Mouse (Mus musculus) forebrain, embryonic 11.5 days (tissue): Measurements from ENCODE around the gene Tex38. TPM values are rescaled to one million over a fixed set of nuclear protein-coding genes. Genes with fewer than 3 reads are reported as not detected.

Source experiments
- ATAC-seq: fragments of 200-750 bp; cut with Nextera tagmentation; replicated peaks from 2 replicates; pipeline ENCODE4 v1.8.0; 2017; ENCODE audit warnings: moderate TSS enrichment; ENCODE audit not compliant: low FRiP score
- DNase-seq: peaks from one replicate; pipeline ENCODE4 v3.0.0-alpha.2; 2017; ENCODE audit warnings: low spot score
- H3K27ac ChIP-seq: fragments of 300-500 bp; sonication (generic); 2 replicates; pipeline ENCODE4 v1.5.1; 2014; ENCODE audit warnings: low read depth, low read length
- H3K27me3 ChIP-seq: fragments of 300-500 bp; sonication (generic); 2 replicates; pipeline ENCODE4 v1.6.1; 2014; ENCODE audit warnings: mild to moderate bottlenecking, low read length, mixed read lengths; ENCODE audit not compliant: control insufficient read depth, insufficient read depth
- H3K36me3 ChIP-seq: fragments of 300-500 bp; sonication (generic); 2 replicates; pipeline ENCODE4 v1.6.1; 2014; ENCODE audit warnings: mild to moderate bottlenecking, low read length, moderate library complexity, mixed read lengths; ENCODE audit not compliant: control insufficient read depth, insufficient read depth
- H3K4me1 ChIP-seq: fragments of 300-500 bp; sonication (generic); replicated peaks from 2 replicates; pipeline ENCODE4 v1.6.1; 2014; ENCODE audit warnings: low read length, mixed read lengths; ENCODE audit not compliant: control insufficient read depth, insufficient read depth
- H3K4me2 ChIP-seq: fragments of 300-500 bp; sonication (generic); 2 replicates; pipeline ENCODE4 v1.6.1; 2014; ENCODE audit warnings: low read depth, mild to moderate bottlenecking, low read length, moderate library complexity, mixed read lengths; ENCODE audit not compliant: severe bottlenecking
- H3K4me3 ChIP-seq: fragments of 300-500 bp; sonication (generic); 2 replicates; pipeline ENCODE4 v1.5.1; 2014; ENCODE audit warnings: low read depth, low read length
- H3K9ac ChIP-seq: fragments of 300-500 bp; sonication (generic); 2 replicates; pipeline ENCODE4 v1.6.1; 2014; ENCODE audit warnings: low read length
- H3K9me3 ChIP-seq: fragments of 300-500 bp; sonication (generic); 2 replicates; pipeline ENCODE4 v1.6.1; 2016; ENCODE audit warnings: low read length, mixed read lengths; ENCODE audit not compliant: control insufficient read depth
- WGBS: fragments of 180-500 bp; shearing (Covaris S2); extraction: QIAGEN DNeasy Blood & Tissue Kit; methylation state at CpG from one replicate; pipeline ENCODE4 v1.1.7; 2014; 5-methylcytosine and 5-hydroxymethylcytosine counted together
- polyA plus RNA-seq: library from polyadenylated mRNA; unstranded; fragments of >200 nt; fragmentation: Nextera tagmentation; extraction: Ambion mirVana; gene quantifications from 2 replicates; pipeline ENCODE4 v1.2.1, GENCODE M21; 2014

Tex38 gene
- polyA plus RNA-seq, 1 experiment from 2014 or later, result 0.81 TPM

DNA sequence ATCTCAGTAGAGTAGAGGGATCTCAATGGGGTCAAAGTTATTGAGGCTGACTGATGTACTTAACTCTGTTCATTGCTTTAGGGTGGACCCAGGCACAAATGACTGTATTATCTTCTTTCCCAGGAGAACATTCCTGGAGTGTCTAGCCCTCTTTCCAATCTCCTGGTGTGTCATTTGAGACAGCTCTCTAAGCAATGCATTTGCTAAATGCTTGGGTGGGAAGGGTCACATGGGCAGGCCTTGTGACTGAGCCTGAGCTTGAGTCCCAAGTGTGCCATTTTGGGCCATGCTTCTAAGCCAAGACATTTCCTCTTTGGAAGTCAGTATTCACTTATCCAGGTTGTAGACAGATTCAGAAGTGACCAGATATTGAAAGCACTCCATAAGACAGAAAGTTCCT is 40.6 kb upstream of the Tex38 start:
- no peak overlapping the region for H3K27ac ChIP-seq
- H3K4me3 ChIP-seq, result no peak overlapping the region
- no peak for ATAC-seq
- DNase-seq, result no peak
- no peaks in the 10 kb centered on the region for H3K36me3 ChIP-seq
- no peak overlapping the region for H3K9ac ChIP-seq
- H3K9me3 ChIP-seq, result no peaks in the 10 kb centered on the region
- no peaks in the 10 kb centered on the region for H3K4me1 ChIP-seq
- no peaks in the 10 kb centered on the region for H3K27me3 ChIP-seq
- H3K4me2 ChIP-seq, result no peak overlapping the region

DNA sequence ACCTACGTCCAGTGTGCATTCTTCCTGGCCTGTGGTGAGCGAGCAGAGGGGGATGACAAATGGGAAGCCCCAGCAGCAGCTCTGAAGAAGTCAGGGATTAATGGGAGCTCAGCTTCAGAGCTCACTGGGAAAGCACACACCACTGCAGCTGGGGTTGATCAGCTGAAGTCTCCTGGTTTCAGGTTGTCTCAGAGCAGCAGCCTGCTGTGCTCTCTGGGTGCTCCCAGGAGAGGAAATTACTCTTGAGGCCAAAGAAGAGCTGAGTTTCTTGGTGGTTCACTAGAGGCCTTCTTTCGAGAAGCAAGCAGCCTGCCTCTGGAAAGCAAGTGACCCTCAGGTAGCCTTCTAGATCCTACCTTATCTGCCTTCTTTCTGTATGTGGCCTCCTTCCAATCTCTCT is 40.1 kb upstream of the Tex38 start:
- Histone ChIP-seq H3K9ac (no peak overlapping the region), H3K27me3 (no peaks in the 10 kb centered on the region), H3K4me1 (no peaks in the 10 kb centered on the region), H3K4me3 (no peak overlapping the region), H3K9me3 (no peaks in the 10 kb centered on the region), H3K36me3 (no peaks in the 10 kb centered on the region), H3K27ac (no peak overlapping the region), H3K4me2 (no peak overlapping the region)
- ATAC-seq, result no peak
- DNase-seq, result no peak
- WGBS, result 71% methylated on average over 3 of the region's 3 CpGs

DNA sequence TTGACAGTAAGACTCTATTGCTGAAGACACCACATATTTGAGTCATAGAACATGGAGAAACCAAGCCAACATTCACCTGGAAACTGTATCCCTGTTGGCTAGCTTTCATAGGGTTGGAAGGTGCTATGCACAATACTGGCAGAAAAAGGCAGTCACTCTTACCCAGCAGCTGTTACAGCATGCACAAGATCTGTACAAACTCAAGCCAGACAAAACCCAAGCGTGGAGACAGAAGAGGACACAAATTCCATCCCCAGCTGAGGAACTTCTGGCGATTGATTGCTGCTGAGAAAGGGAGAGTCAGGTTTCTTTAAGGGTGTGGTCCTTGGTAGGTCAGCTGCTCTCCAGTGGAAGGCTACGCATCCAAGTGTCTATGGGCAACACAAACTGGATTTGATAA is 39.4 kb upstream of the Tex38 start:
- Histone ChIP-seq H3K27ac (no peak overlapping the region), H3K4me1 (no peaks in the 10 kb centered on the region), H3K9ac (no peak overlapping the region), H3K9me3 (no peaks in the 10 kb centered on the region), H3K4me2 (no peak overlapping the region), H3K27me3 (no peaks in the 10 kb centered on the region), H3K4me3 (no peak overlapping the region), H3K36me3 (peaks cover 2% of the 10 kb centered on the region; the same call in 1 of the 2 replicates)
- 77% methylated on average over 3 of the region's 3 CpGs for WGBS
- DNase-seq (no peak), ATAC-seq (no peak)

DNA sequence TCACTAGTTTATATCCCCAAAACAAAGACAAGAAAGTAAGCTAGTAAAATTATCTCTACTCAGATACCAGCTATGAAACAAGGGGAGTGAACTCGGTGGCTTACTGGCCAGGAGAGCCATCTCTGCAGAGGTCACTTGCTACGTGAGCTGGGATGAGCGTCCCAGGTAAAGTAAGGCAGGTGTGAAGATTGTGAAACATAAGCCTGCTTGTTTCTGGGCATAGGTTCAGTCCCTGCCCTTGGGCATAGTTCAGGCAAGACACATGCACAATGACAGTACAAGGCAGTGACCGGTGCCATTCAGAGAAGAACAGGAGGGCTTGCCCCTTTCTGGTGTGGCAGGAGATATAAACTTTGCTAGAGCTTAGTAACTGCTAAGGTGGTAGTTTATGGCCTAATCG is 34.8 kb upstream of the Tex38 start:
- ATAC-seq (no peak), DNase-seq (no peak)
- H3K4me3 ChIP-seq, result no peak overlapping the region
- H3K4me1 ChIP-seq, result no peaks in the 10 kb centered on the region
- no peaks in the 10 kb centered on the region for H3K27me3 ChIP-seq
- H3K9ac ChIP-seq, result no peak overlapping the region
- 90% methylated on average over 5 of the region's 5 CpGs for WGBS
- H3K9me3 ChIP-seq, result no peaks in the 10 kb centered on the region
- peaks cover 2% of the 10 kb centered on the region; the same call in 1 of the 2 replicates for H3K36me3 ChIP-seq
- no peak overlapping the region for H3K4me2 ChIP-seq
- no peak overlapping the region for H3K27ac ChIP-seq

DNA sequence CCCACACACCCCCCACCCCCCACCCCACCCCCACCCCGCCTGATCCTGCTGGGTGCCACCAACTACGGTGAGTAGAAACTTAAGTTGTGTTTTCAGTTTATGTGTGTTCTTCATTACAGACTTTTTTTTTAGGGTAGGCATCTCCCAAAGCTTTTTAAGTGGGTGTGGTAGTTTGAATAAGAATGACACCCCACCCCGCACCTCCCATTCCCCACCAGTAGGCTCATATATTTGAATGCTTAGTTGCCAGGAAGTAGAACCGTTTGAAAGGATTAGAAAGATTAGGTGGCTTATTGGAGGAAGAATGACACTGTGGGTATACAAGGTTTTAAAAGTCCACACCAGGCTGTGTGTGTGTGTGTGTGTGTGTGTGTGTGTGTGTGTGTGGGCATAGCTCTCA is 31.5 kb upstream of the Tex38 start:
- H3K4me3 ChIP-seq, result no peak overlapping the region
- H3K4me2 ChIP-seq, result no peak overlapping the region
- no peaks in the 10 kb centered on the region for H3K27me3 ChIP-seq
- WGBS, result 84% methylated on average over 4 of the region's 4 CpGs
- H3K4me1 ChIP-seq, result no peaks in the 10 kb centered on the region
- no peak for DNase-seq
- H3K36me3 ChIP-seq, result peaks cover 2% of the 10 kb centered on the region; the same call in 1 of the 2 replicates
- no peak overlapping the region for H3K27ac ChIP-seq
- H3K9me3 ChIP-seq, result no peaks in the 10 kb centered on the region
- no peak overlapping the region for H3K9ac ChIP-seq
- no peak for ATAC-seq

DNA sequence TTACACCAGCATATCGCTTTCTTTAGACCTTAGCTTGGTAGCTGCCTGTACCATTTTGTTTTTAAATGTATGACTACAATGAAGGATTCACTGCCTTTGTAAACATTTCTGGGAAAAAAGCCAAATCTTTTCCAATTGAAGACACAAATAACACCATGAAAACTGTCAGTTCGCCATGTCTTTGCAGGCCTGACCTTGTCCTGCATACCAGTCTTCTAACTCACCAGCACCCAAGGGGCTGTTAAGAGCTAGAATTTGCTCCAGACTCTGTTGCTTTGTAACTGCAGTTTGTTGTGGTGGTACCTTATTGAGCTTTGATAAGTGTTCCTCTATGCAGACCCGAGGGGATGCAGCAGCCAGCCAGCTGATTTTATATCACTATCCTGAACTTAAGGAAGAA is 19.2 kb upstream of the Tex38 start:
- no peak overlapping the region for H3K9ac ChIP-seq
- ATAC-seq (no peak), DNase-seq (no peak)
- H3K27me3 ChIP-seq, result no peaks in the 10 kb centered on the region
- H3K4me1 ChIP-seq, result no peaks in the 10 kb centered on the region
- no peaks in the 10 kb centered on the region for H3K9me3 ChIP-seq
- H3K4me3 ChIP-seq, result no peak overlapping the region
- 94% methylated on average over 3 of the region's 3 CpGs for whole genome bisulfite sequencing
- no peaks in the 10 kb centered on the region; the same call in 1 of the 2 replicates for H3K36me3 ChIP-seq
- H3K27ac ChIP-seq, result no peak overlapping the region
- H3K4me2 ChIP-seq, result no peak overlapping the region

DNA sequence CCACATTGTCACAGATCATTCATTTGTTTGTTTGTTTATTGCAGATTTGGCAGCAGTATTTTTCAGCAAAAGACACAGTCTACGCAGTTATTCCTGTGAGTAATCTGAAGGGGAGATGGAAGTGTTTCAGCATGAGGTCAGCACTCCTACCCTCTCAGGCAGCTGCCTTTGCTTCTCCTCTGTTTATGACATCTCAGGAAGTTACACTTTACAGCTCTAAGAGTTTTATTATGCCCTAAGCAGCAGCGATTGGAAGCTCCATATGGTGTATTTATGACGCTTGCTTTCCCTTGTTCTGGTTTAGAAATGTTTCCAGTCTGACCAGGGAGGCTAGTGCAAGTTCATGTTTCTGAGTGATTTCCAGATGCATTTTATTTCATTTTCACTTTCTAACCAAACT is 14.5 kb upstream of the Tex38 start:
- H3K36me3 ChIP-seq, result peaks cover 3% of the 10 kb centered on the region; the same call in 1 of the 2 replicates

GRCm38 (mm10) chr4:115790864-115791263 is 10.0 kb upstream of the Tex38 start:
- Histone ChIP-seq H3K27me3 (no peaks in the 10 kb centered on the region), H3K4me2 (no peak overlapping the region), H3K27ac (no peak overlapping the region), H3K4me1 (no peaks in the 10 kb centered on the region), H3K36me3 (peaks cover 3% of the 10 kb centered on the region; the same call in 1 of the 2 replicates), H3K9me3 (no peaks in the 10 kb centered on the region), H3K4me3 (no peak overlapping the region), H3K9ac (no peak overlapping the region)
- DNase-seq, result no peak
- no peak for ATAC-seq
- 78% methylated on average over 3 of the region's 3 CpGs for WGBS

More for the DNA sequence above, 14.5 kb upstream of the Tex38 start:
- H3K27ac ChIP-seq, result no peak overlapping the region
- WGBS, result 90% methylated on average over 3 of the region's 3 CpGs
- H3K4me2 ChIP-seq, result no peak overlapping the region
- no peak overlapping the region for H3K9ac ChIP-seq
- H3K27me3 ChIP-seq, result no peaks in the 10 kb centered on the region
- no peak for ATAC-seq
- H3K9me3 ChIP-seq, result no peaks in the 10 kb centered on the region
- H3K4me3 ChIP-seq, result no peak overlapping the region
- DNase-seq, result no peak
- H3K4me1 ChIP-seq, result no peaks in the 10 kb centered on the region

DNA sequence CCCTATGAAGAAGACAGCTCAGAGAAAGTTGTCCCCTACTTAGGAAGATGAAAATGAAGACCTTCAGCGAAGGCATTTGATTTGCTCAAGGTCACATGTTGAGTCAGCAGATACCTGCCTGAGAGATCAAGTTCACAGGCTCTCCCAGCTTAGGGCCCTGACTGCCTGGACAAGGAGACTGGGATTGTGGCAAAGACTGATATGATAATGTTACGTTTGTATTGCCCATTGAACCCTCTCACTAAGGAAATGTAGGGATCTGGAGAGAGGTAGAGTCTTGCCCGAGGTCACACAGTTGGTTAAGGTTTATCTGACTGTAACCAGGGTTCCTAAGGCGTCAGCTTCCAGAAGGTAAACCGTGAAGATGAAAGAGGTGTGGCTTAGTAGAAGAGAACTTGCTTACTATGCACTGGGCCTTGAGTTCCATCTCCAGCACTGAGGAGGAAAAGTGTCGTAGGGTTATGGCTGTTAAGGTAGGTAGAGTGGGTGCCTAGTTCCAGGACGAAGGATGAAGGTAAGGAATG is 4.8 kb upstream of the Tex38 start:
- Histone ChIP-seq H3K9ac (peak overlapping the region; percentile 79), H3K4me1 (peaks cover 2% of the 10 kb centered on the region; the same call in 1 of the 2 replicates), H3K27ac (no peak overlapping the region), H3K4me3 (peak overlapping the region; percentile 49), H3K4me2 (peak overlapping the region; percentile 77), H3K27me3 (no peaks in the 10 kb centered on the region), H3K36me3 (no peaks in the 10 kb centered on the region; the same call in 1 of the 2 replicates), H3K9me3 (no peaks in the 10 kb centered on the region)
- ATAC-seq (peak; percentile 5; the same call in 1 of the 2 replicates), DNase-seq (no peak)
- WGBS, result 65% methylated on average over 7 of the region's 7 CpGs
